ENCODE assay signal across 8 mouse cellular contexts in the genomic region with DNA sequence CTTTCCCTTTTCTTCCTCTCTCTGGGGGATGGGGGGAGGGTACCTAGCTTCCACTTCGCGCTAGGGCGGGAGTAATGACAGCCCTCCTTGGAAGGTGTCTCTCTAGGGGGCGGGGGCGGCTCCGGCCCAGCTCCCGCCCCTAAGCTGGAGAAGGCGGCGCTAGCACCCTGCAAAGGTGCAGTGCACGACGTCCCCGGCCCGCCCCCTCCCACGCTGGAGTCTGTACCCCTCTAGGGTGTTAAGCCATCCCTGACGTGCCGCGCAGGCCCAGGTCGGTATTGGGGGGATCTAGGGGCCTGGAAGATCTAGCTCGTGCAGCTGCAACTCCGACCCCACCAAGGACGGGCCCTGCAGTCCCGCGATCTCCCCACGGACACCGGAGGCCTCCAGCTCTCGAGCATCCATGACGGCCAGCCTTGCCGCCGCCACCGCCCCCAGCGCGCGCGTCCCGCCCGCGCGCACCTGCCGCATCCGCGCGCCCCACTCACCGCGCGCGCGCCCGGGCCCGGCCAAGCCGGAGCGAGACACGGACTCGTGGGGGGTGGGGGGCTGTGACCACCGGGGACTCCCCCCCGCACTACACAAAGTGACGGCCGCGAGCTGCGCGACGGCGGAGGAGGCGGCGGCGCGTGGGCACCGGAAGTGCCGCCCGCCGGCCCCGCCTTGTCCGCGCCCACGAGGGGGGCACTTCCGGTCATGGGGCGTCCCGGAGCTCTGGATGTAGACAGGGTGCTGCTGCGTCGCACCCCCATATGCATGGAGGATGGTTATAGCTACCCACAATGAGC. TPM values are rescaled to one million over a fixed set of nuclear protein-coding genes. Genes with fewer than 3 reads are reported as not detected.
DNase-seq lines count a peak whose midpoint lies in the region; ATAC-seq lines count a peak whose summit lies in the region.

TSS of gene Zfp316 (minus strand) at position 660 of the 788 bp plus-strand sequence.

- peak within 1 kb of the TSS; percentile 93 for H3K4me2 ChIP-seq in intestine, embryonic 15.5 days (replicated peaks)

- ATAC-seq in intestine, embryonic 15.5 days: peak; percentile 92

- H3K36me3 ChIP-seq in intestine, embryonic 15.5 days: no peaks in the 10 kb centered on the region
- H3K36me3 ChIP-seq in midbrain, embryonic 10.5 days: peaks cover 5% of the 10 kb centered on the region

- intact Hi-C loops in left cerebral cortex, postnatal 36 days (cut with DNase I): loop anchor here (10.0 kb wide), 1 partner anchor 305 kb away; the partner anchor contains the start of gene Fscn1

- peak; percentile 72 to 75 for DNase-seq in adrenal gland, adult 18-20 months (ENCODE audit: low spot score in 2 of 2)
- DNase-seq in embryo, embryonic 11 days: peak; percentile 86
- DNase-seq in gastrocnemius, postnatal 4 days (ENCODE audit: low spot score in 2 of 2): peak; percentile 59 to 75
- peak; percentile 75 to 83 for DNase-seq in left cerebral cortex, postnatal 36 days (ENCODE audit: low spot score in 2 of 2)
- peak; percentile 71 for DNase-seq in midbrain, embryonic 10.5 days (ENCODE audit: low spot score)
- peak; percentile 59 to 64 for DNase-seq in right cerebral cortex, postnatal 36 days (ENCODE audit: low spot score in 2 of 2)
- no peak for DNase-seq in c-Kit-positive CD71-positive TER-119-positive erythroid progenitor cells, embryonic 14.5 days (ENCODE audit: low spot score)

- peaks cover 11% of the 10 kb centered on the region; the same call in 1 of the 2 replicates for H3K4me1 ChIP-seq in intestine, embryonic 15.5 days (replicated peaks)
- H3K4me1 ChIP-seq in midbrain, embryonic 10.5 days: peaks cover 29% of the 10 kb centered on the region

- H3K9ac ChIP-seq in intestine, embryonic 15.5 days: peak within 1 kb of the TSS; percentile 93

- H3K4me3 ChIP-seq in intestine, embryonic 15.5 days (replicated peaks): peak within 1 kb of the TSS; percentile 94
- H3K4me3 ChIP-seq in midbrain, embryonic 10.5 days: peak within 1 kb of the TSS; percentile 90

- H3K27me3 ChIP-seq in intestine, embryonic 15.5 days (replicated peaks): no peaks in the 10 kb centered on the region
- H3K27me3 ChIP-seq in midbrain, embryonic 10.5 days (ENCODE audit: low read depth, poor library complexity, severe bottlenecking): no peaks in the 10 kb centered on the region

- H3K27ac ChIP-seq in intestine, embryonic 15.5 days: peak within 1 kb of the TSS; percentile 70
- H3K27ac ChIP-seq in midbrain, embryonic 10.5 days (replicated peaks): peak within 1 kb of the TSS; percentile 97

- 0% methylated on average over 79 of the region's 79 CpGs for WGBS in intestine, embryonic 15.5 days
- WGBS in midbrain, embryonic 10.5 days: under 1% methylated on average over 70 of the region's 79 CpGs

- no peaks in the 10 kb centered on the region for H3K9me3 ChIP-seq in intestine, embryonic 15.5 days
- no peaks in the 10 kb centered on the region for H3K9me3 ChIP-seq in midbrain, embryonic 10.5 days (replicated peaks)

RNA-seq across cellular contexts. Expression of gene Zfp316, which starts in this region (rescaled TPM):
- total RNA-seq in adrenal gland, adult 18-20 months (2021): 1 to 10 TPM; 6.1 to 7.7 TPM
- total RNA-seq in gastrocnemius, postnatal 4 days (2021): 1 to 10 TPM; 6.7 to 6.8 TPM
- polyA plus RNA-seq in intestine, embryonic 15.5 days (2015; fragmentation: Nextera tagmentation; extraction: Ambion mirVana): 2.2 and 2.4 TPM in 2 replicates
- 10 to 100 TPM; 21.3 to 26.9 TPM for total RNA-seq in left cerebral cortex, postnatal 36 days (2021)
- polyA plus RNA-seq in midbrain, embryonic 10.5 days (2016; fragmentation: Nextera tagmentation; extraction: Ambion mirVana): 4.2 and 5.2 TPM in 2 replicates
